Comparison of ENCODE assay signal across 8 mouse cellular contexts in the genomic region with DNA sequence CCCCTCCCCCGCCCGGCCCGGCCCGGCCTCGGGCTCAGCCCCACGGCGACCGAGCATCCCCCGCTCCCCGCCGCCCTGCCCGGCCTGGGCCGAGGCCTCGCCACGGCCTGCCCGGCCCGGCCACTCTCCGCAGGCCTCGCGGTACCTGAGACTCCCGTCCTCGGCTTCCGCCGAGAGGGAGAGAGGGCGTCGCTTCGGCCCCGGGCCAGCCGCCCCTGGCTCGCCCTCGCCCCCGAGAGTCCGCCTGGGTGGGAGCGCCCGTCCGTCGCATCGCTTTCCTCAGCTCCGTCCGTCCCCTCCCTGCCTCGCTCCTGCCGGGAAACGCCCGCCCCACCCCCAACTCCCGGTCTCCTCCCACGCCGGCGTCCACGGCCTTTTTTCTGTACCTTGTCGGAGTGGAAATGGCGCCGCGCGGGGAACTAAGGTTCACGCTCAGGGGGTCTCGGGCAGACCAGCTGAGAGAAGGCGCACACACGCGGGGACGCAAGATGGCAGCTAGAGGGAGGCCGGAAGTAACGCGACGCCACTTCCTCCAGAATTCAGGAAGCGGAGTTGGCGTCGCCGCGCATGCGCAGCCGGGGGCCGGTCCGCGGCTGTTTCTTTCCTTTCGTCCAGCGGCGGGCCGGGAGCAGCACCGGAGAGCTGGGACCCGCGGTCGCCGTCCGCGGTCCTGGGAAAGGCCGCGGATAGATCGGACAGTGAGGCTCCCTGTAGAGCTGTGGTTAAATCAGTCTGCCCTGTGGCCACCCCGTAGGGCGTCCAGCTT. TPM values are rescaled to one million over a fixed set of nuclear protein-coding genes. Genes with fewer than 3 reads are reported as not detected.
DNase-seq lines count a peak whose midpoint lies in the region; ATAC-seq and TF ChIP-seq lines count a peak whose summit lies in the region.

A gene (minus strand): TSS at position 527 of the 766 bp plus-strand sequence.

- peak within 1 kb of the TSS; percentile 80 for H3K27ac ChIP-seq in MEL (ENCODE audit: control insufficient read depth, low read depth, low read length)
- H3K27ac ChIP-seq in cerebellum, adult 2 months (ENCODE audit: insufficient read depth, low read length) = peak within 1 kb of the TSS; percentile 67
- H3K27ac ChIP-seq in forebrain, postnatal 0 days (ENCODE audit: low read depth, low read length) = peak within 1 kb of the TSS; percentile 91
- H3K27ac ChIP-seq in lung, embryonic 15.5 days = peak within 1 kb of the TSS; percentile 87

- peaks cover 9 to 21% of the 10 kb centered on the region in 2 experiments for H3K4me1 ChIP-seq in MEL (ENCODE audit: control insufficient read depth in 1 of 2, insufficient read depth in 2 of 2, low read length in 2 of 2)
- no peaks in the 10 kb centered on the region for H3K4me1 ChIP-seq in cerebellum, adult 2 months (ENCODE audit: control insufficient read depth, insufficient read depth, low read length)
- H3K4me1 ChIP-seq in forebrain, postnatal 0 days (ENCODE audit: insufficient read depth) = peaks cover 6% of the 10 kb centered on the region; the same call in 1 of the 2 replicates
- H3K4me1 ChIP-seq in lung, embryonic 15.5 days = peaks cover 14% of the 10 kb centered on the region

- peaks cover 43% of the 10 kb centered on the region for H3K79me2 ChIP-seq in MEL (ENCODE audit: control insufficient read depth, insufficient read depth, low read length, poor library complexity)

- no peak for TF ChIP-seq RAD21 in MEL (IDR thresholded peaks at IDR 0.05; ENCODE audit: low read depth, low read length)

- no peak for TF ChIP-seq CTCF in MEL (IDR thresholded peaks at IDR 0.05 in 2 of 3, conservative IDR thresholded peaks at IDR 0.05 in 1 of 3; ENCODE audit: control insufficient read depth in 1 of 3, insufficient read depth in 1 of 3, low read depth in 2 of 3, low read length in 3 of 3, poor library complexity in 1 of 3, severe bottlenecking in 1 of 3)
- no peak for TF ChIP-seq CTCF in cerebellum, adult 2 months (IDR thresholded peaks at IDR 0.05; ENCODE audit: borderline replicate concordance, insufficient read depth, low read depth, low read length)
- no peak; the same call in none of the 2 replicates for TF ChIP-seq CTCF in forebrain, postnatal 0 days (IDR thresholded peaks at IDR 0.05; ENCODE audit: low read depth)

- no peak for TF ChIP-seq EP300 in MEL (IDR thresholded peaks at IDR 0.05; ENCODE audit: low read depth in 1 of 2, low read length in 2 of 2)

- DNase-seq in MEL (ENCODE audit: low read depth, low spot score) = peak; percentile 95
- DNase-seq in cerebellum, adult 2 months = peak; percentile 94
- peak; percentile 94 for DNase-seq in forebrain, postnatal 0 days
- DNase-seq in heart, postnatal 4 days = peak; percentile 96
- peak; percentile 87 to 92 for DNase-seq in layer of hippocampus, adult 8-10 months (ENCODE audit: low spot score in 2 of 2)
- DNase-seq in ovary, adult 18-20 months (ENCODE audit: low spot score) = peak; percentile 88
- peak; percentile 94 for DNase-seq in thymus, postnatal 0 days (ENCODE audit: low spot score)

- H3K36me3 ChIP-seq in MEL (ENCODE audit: control insufficient read depth in 1 of 2, insufficient read depth in 2 of 2, low read length in 2 of 2) = peaks cover 31 to 41% of the 10 kb centered on the region in 2 experiments
- peaks cover 19% of the 10 kb centered on the region for H3K36me3 ChIP-seq in forebrain, postnatal 0 days (ENCODE audit: insufficient read depth)
- peaks cover 18% of the 10 kb centered on the region for H3K36me3 ChIP-seq in lung, embryonic 15.5 days

- H3K9me3 ChIP-seq in MEL (replicated peaks; ENCODE audit: insufficient read depth, low read length) = no peaks in the 10 kb centered on the region
- no peaks in the 10 kb centered on the region for H3K9me3 ChIP-seq in forebrain, postnatal 0 days (ENCODE audit: low read length)
- no peaks in the 10 kb centered on the region for H3K9me3 ChIP-seq in lung, embryonic 15.5 days

- H3K4me2 ChIP-seq in forebrain, postnatal 0 days (ENCODE audit: low read depth) = peak within 1 kb of the TSS; percentile 67
- H3K4me2 ChIP-seq in lung, embryonic 15.5 days = peak within 1 kb of the TSS; percentile 67

- under 1% methylated on average over 79 of the region's 90 CpGs for WGBS in cerebellum, adult 2 months
- 2% methylated on average over 84 of the region's 90 CpGs for WGBS in forebrain, postnatal 0 days
- WGBS in lung, embryonic 15.5 days = under 1% methylated on average over 80 of the region's 90 CpGs

- peak; percentile 96 for ATAC-seq in forebrain, postnatal 0 days
- peak; percentile 89 for ATAC-seq in lung, embryonic 15.5 days (ENCODE audit: borderline replicate concordance, extremely low read depth, low FRiP score, low TSS enrichment)

- H3K4me3 ChIP-seq in MEL (ENCODE audit: control insufficient read depth in 1 of 2, insufficient read depth in 1 of 2, low read depth in 2 of 2, low read length in 2 of 2) = peak within 1 kb of the TSS; percentile 63 to 90
- peak within 1 kb of the TSS; percentile 77 for H3K4me3 ChIP-seq in cerebellum, adult 2 months (replicated peaks; ENCODE audit: insufficient read depth, low read depth, low read length)
- H3K4me3 ChIP-seq in forebrain, postnatal 0 days (ENCODE audit: low read depth, low read length) = peak within 1 kb of the TSS; percentile 93
- H3K4me3 ChIP-seq in lung, embryonic 15.5 days = peak within 1 kb of the TSS; percentile 94

- TF ChIP-seq POLR2A in MEL (IDR thresholded peaks at IDR 0.05; ENCODE audit: control insufficient read depth in 1 of 2, insufficient read depth in 1 of 2, low read depth in 1 of 2, low read length in 2 of 2, poor library complexity in 1 of 2) = peak; percentile 87 to 90
- peak; percentile 54; the same call in 1 of the 2 replicates for TF ChIP-seq POLR2A in cerebellum, adult 2 months (IDR thresholded peaks at IDR 0.05; ENCODE audit: borderline replicate concordance, insufficient read depth, low read length)

- no peaks in the 10 kb centered on the region for H3K27me3 ChIP-seq in MEL (ENCODE audit: control insufficient read depth in 1 of 2, insufficient read depth in 2 of 2, low read length in 2 of 2)
- no peaks in the 10 kb centered on the region for H3K27me3 ChIP-seq in cerebellum, adult 2 months (ENCODE audit: control insufficient read depth, insufficient read depth, low read length)
- H3K27me3 ChIP-seq in forebrain, postnatal 0 days (ENCODE audit: insufficient read depth, low read length) = no peaks in the 10 kb centered on the region
- no peaks in the 10 kb centered on the region for H3K27me3 ChIP-seq in lung, embryonic 15.5 days

- peak within 1 kb of the TSS; percentile 98 for H3K9ac ChIP-seq in MEL (ENCODE audit: control insufficient read depth, low read depth, low read length, poor library complexity, severe bottlenecking)
- peak within 1 kb of the TSS; percentile 84 for H3K9ac ChIP-seq in forebrain, postnatal 0 days
- H3K9ac ChIP-seq in lung, embryonic 15.5 days = peak within 1 kb of the TSS; percentile 98

TF ChIP-seq in MEL, 35 proteins besides CTCF, POLR2A, EP300 and RAD21 (continues in another document):
- TF ChIP-seq MEF2A (IDR thresholded peaks at IDR 0.05; ENCODE audit: extremely low read depth, insufficient replicate concordance, low read depth, low read length, poor library complexity, severe bottlenecking) (no peak), MXI1 (IDR thresholded peaks at IDR 0.05; ENCODE audit: low read depth, low read length) (peak; percentile 69), POLR2AphosphoS2 (IDR thresholded peaks at IDR 0.05; ENCODE audit: low read length) (peak; percentile 62; the same call in 1 of the 2 replicates), HCFC1 (IDR thresholded peaks at IDR 0.05; ENCODE audit: low read depth, low read length) (peak; percentile 84), JUND (IDR thresholded peaks at IDR 0.05; ENCODE audit: low read depth, low read length) (no peak), TAL1 (IDR thresholded peaks at IDR 0.05; ENCODE audit: low read length) (no peak), MYC (IDR thresholded peaks at IDR 0.05; ENCODE audit: low read depth, low read length) (no peak), POLR2AphosphoS5 (IDR thresholded peaks at IDR 0.05; ENCODE audit: borderline replicate concordance, low read depth, low read length) (no peak), MAX (IDR thresholded peaks at IDR 0.05; ENCODE audit: low read length) (peak; percentile 41; the same call in 1 of the 2 replicates), GATA1 (IDR thresholded peaks at IDR 0.05; ENCODE audit: low read depth, low read length) (no peak), ELF1 (IDR thresholded peaks at IDR 0.05; ENCODE audit: low read depth, low read length) (peak; percentile 81), TBP (IDR thresholded peaks at IDR 0.05; ENCODE audit: low read depth, low read length) (peak; percentile 83), NRF1 (IDR thresholded peaks at IDR 0.05; ENCODE audit: insufficient read depth, low read depth, low read length, poor library complexity, severe bottlenecking) (peak; percentile 87), MAZ (IDR thresholded peaks at IDR 0.05; ENCODE audit: low read depth, low read length) (no peak), BHLHE40 (IDR thresholded peaks at IDR 0.05; ENCODE audit: borderline replicate concordance, low read depth, low read length) (no peak), ZMIZ1 (IDR thresholded peaks at IDR 0.05; ENCODE audit: low read depth, low read length) (0 out of 2 replicates have a peak, but pooled peaks have one; percentile 49), NELFE (IDR thresholded peaks at IDR 0.05; ENCODE audit: low read depth, low read length) (peak; percentile 93), CHD1 (IDR thresholded peaks at IDR 0.05; ENCODE audit: low read depth, low read length) (no peak), TCF12 (IDR thresholded peaks at IDR 0.05; ENCODE audit: low read depth, low read length) (peak; percentile 55), SIN3A (IDR thresholded peaks at IDR 0.05; ENCODE audit: low read length) (peak; percentile 70), UBTF (IDR thresholded peaks at IDR 0.05; ENCODE audit: borderline replicate concordance, insufficient read depth, low read depth, low read length) (0 out of 2 replicates have a peak, but pooled peaks have one; percentile 33), USF1 (IDR thresholded peaks at IDR 0.05; ENCODE audit: low read depth, low read length) (no peak)

RNA-seq across cellular contexts. Expression of the gene that starts here (rescaled TPM):
- 1,152 and 1,208 TPM in 2 replicates for total RNA-seq in MEL (2012; rRNA removed)
- polyA plus RNA-seq in MEL (2012; ENCODE audit: insufficient read depth in 1 of 2, insufficient read length in 2 of 2, low read depth in 1 of 2, low replicate concordance in 2 of 2, missing spikeins in 1 of 2) = 1,000 to 10,000 TPM in 1 of 2 experiments, 100 to 1,000 TPM in 1; 227 to 1,291 TPM
- 426 and 441 TPM in 2 replicates for polyA plus RNA-seq in cerebellum, adult 2 months (2012; rRNA removed)
- total RNA-seq in forebrain, postnatal 0 days (2014; rRNA removed) = 435 and 523 TPM in 2 replicates
- polyA plus RNA-seq in forebrain, postnatal 0 days (2015; fragmentation: Nextera tagmentation; extraction: Ambion mirVana) = 562 and 667 TPM in 2 replicates
- 100 to 1,000 TPM; 291 to 301 TPM for total RNA-seq in heart, postnatal 4 days (2021)
- total RNA-seq in layer of hippocampus, adult 8-10 months (2022) = 100 to 1,000 TPM; 157 to 207 (median 184) TPM
- polyA plus RNA-seq in lung, embryonic 15.5 days (2015; fragmentation: Nextera tagmentation; extraction: Ambion mirVana) = 652 and 689 TPM in 2 replicates
- polyA plus RNA-seq in thymus, postnatal 0 days (2015; fragmentation: Nextera tagmentation; extraction: Ambion mirVana) = 813 and 840 TPM in 2 replicates

Comparison
In these comparisons a context has a peak if more than half of its experiments do, and no peak if none do; other contexts are left out.
1. Peak in every context shown above with its lines: DNase-seq, ATAC-seq, H3K4me3 ChIP-seq and H3K27ac ChIP-seq.